Mouse (Mus musculus): ENCODE results near the gene Ddx20. TPM values are rescaled to one million over a fixed set of nuclear protein-coding genes. Genes with fewer than 3 reads are reported as not detected.

The Ddx20 gene
- polyA plus RNA-seq (2014; fragmentation: Illumina TruSeq; extraction: RNeasy Lipid Tissue Mini Kit (QIAGEN cat#74804); ENCODE audit: low read depth, low replicate concordance) = 12.8 TPM

GRCm38 (mm10) chr3:105687324-105688060, at the start of gene Ddx20:
Gene Ddx20 (minus strand): TSS chr3:105687574.

GRCm38 (mm10) chr3:105704031-105705008, 16.9 kb upstream of the Ddx20 start, which contains the start of gene Inka2:
Gene Inka2 (plus strand): TSS chr3:105704599.

Other genes starting within 250 kb of the Ddx20 start
- gene Kcnd3, start 235.2 kb downstream of the Ddx20 start, polyA plus RNA-seq (2014; fragmentation: Illumina TruSeq; extraction: RNeasy Lipid Tissue Mini Kit (QIAGEN cat#74804); ENCODE audit: low read depth, low replicate concordance) = 0.13 TPM
- not detected for gene Inka2, start 17.0 kb upstream of the Ddx20 start, polyA plus RNA-seq (2014; fragmentation: Illumina TruSeq; extraction: RNeasy Lipid Tissue Mini Kit (QIAGEN cat#74804); ENCODE audit: low read depth, low replicate concordance)
- 326 TPM for gene Rap1a, start 113.8 kb upstream of the Ddx20 start, polyA plus RNA-seq (2014; fragmentation: Illumina TruSeq; extraction: RNeasy Lipid Tissue Mini Kit (QIAGEN cat#74804); ENCODE audit: low read depth, low replicate concordance)
- not detected for gene Adora3, start 183.3 kb upstream of the Ddx20 start, polyA plus RNA-seq (2014; fragmentation: Illumina TruSeq; extraction: RNeasy Lipid Tissue Mini Kit (QIAGEN cat#74804); ENCODE audit: low read depth, low replicate concordance)
- gene Tmigd3, start 183.3 kb upstream of the Ddx20 start, polyA plus RNA-seq (2014; fragmentation: Illumina TruSeq; extraction: RNeasy Lipid Tissue Mini Kit (QIAGEN cat#74804); ENCODE audit: low read depth, low replicate concordance) = not detected
- gene I830077J02Rik, start 245.1 kb upstream of the Ddx20 start, polyA plus RNA-seq (2014; fragmentation: Illumina TruSeq; extraction: RNeasy Lipid Tissue Mini Kit (QIAGEN cat#74804); ENCODE audit: low read depth, low replicate concordance) = 1.2 TPM